ENCODE assay signal across 22 mouse cellular contexts in the genomic region with DNA sequence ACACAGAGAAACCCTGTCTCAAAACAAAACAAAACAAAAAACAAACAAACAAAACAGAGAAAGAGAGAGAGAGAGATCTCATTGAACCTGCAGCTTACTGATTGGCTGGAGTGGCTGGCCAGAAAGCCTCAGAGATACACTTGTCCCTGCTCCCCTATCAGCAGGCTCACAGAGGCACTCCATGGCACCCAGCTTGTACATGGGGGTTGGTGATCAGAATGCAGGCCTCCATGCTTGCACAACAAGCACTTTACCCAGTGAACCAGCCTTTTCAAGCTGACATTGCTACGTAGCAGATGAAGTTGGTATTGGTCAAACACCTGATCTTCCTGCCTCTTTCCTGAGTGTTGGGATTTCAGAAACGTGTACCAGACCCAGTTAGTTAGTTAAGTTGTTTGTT. TPM values are rescaled to one million over a fixed set of nuclear protein-coding genes. Genes with fewer than 3 reads are reported as not detected.
A peak's percentile ranks its signal among the peaks of the same experiment; 100 is the strongest.
DNase-seq lines count a peak whose midpoint lies in the region; ATAC-seq lines count a peak whose summit lies in the region.
"Had no signal": no experiment of that assay in that cellular context is flagged by ENCODE, and none has a peak within 500 bp of the region (broad histone marks: within the 10 kb centered on the region; RNA-seq: fewer than 3 reads in every experiment).

No protein-coding gene starts in this region.

- no peaks in the 10 kb centered on the region for H3K9me3 ChIP-seq in heart, embryonic 13.5 days
- no peaks in the 10 kb centered on the region for H3K9me3 ChIP-seq in liver, embryonic 13.5 days (replicated peaks)
- H3K9me3 ChIP-seq: embryonic facial prominence, embryonic 10.5 days; forebrain, embryonic 15.5 days; hindbrain, embryonic 12.5 days; limb, embryonic 10.5 days; megakaryocyte, embryonic 14.5 days; midbrain, embryonic 15.5 days; neural tube, embryonic 12.5 days had no signal

- intact Hi-C loops in heart, postnatal 25 days (cut with DNase I) = no loop called here

- no peak overlapping the region for H3K4me2 ChIP-seq in heart, embryonic 13.5 days
- H3K4me2 ChIP-seq in liver, embryonic 13.5 days = no peak overlapping the region
- H3K4me2 ChIP-seq: forebrain, embryonic 15.5 days; hindbrain, embryonic 12.5 days; midbrain, embryonic 15.5 days; neural tube, embryonic 12.5 days had no signal

- H3K36me3 ChIP-seq in heart, embryonic 13.5 days = peaks cover 31% of the 10 kb centered on the region
- no peaks in the 10 kb centered on the region; the same call in 1 of the 2 replicates for H3K36me3 ChIP-seq in liver, embryonic 13.5 days
- H3K36me3 ChIP-seq: forebrain, embryonic 15.5 days; midbrain, embryonic 15.5 days had no signal

- H3K4me1 ChIP-seq in heart, embryonic 13.5 days = peaks cover 36% of the 10 kb centered on the region
- peaks cover 9% of the 10 kb centered on the region for H3K4me1 ChIP-seq in liver, embryonic 13.5 days (replicated peaks)
- H3K4me1 ChIP-seq: forebrain, embryonic 15.5 days; hindbrain, embryonic 12.5 days; megakaryocyte, embryonic 14.5 days; midbrain, embryonic 15.5 days; neural tube, embryonic 12.5 days had no signal

- no peak overlapping the region for H3K4me3 ChIP-seq in heart, embryonic 13.5 days
- no peak overlapping the region for H3K4me3 ChIP-seq in liver, embryonic 13.5 days (replicated peaks)
- H3K4me3 ChIP-seq: embryonic facial prominence, embryonic 10.5 days; forebrain, embryonic 15.5 days; hindbrain, embryonic 12.5 days; limb, embryonic 10.5 days; megakaryocyte, embryonic 14.5 days; midbrain, embryonic 15.5 days; neural tube, embryonic 12.5 days had no signal

- WGBS in heart, embryonic 13.5 days = 55% methylated on average over 2 of the region's 2 CpGs
- 55% methylated on average over 2 of the region's 2 CpGs for WGBS in liver, embryonic 13.5 days (ENCODE audit: insufficient replicate concordance)

- no peaks in the 10 kb centered on the region for H3K27me3 ChIP-seq in heart, embryonic 13.5 days (replicated peaks)
- H3K27me3 ChIP-seq in liver, embryonic 13.5 days = no peaks in the 10 kb centered on the region
- H3K27me3 ChIP-seq: forebrain, embryonic 15.5 days; hindbrain, embryonic 12.5 days; midbrain, embryonic 15.5 days; neural tube, embryonic 12.5 days had no signal

- no peak for DNase-seq in heart, postnatal 25 days (ENCODE audit: low spot score)
- DNase-seq in liver = peak; percentile 27
- DNase-seq in liver, embryonic 13.5 days = peak; percentile 43
- DNase-seq in ovary, adult 18-20 months (ENCODE audit: low spot score) = no peak
- no peak for DNase-seq in layer of hippocampus, adult 9-11 months
- DNase-seq: adrenal gland, adult 2 months; cerebellum, adult 11 months; cerebellum, adult 9-11 months; kidney, adult 11 months; lung, postnatal 10 days; right cerebral cortex, postnatal 4 days; thymus, postnatal 25 days had no signal

- ATAC-seq in heart, embryonic 13.5 days (ENCODE audit: extremely low read depth, insufficient number of reproducible peaks, low FRiP score, low TSS enrichment) = no peak
- peak; percentile 77 for ATAC-seq in liver, embryonic 13.5 days (ENCODE audit: low read depth)
- ATAC-seq in megakaryocyte, adult 5-6 weeks (ENCODE audit: poor library complexity, severe bottlenecking) = no peak
- ATAC-seq: forebrain, embryonic 15.5 days; midbrain, embryonic 15.5 days had no signal

- H3K9ac ChIP-seq in heart, embryonic 13.5 days = no peak overlapping the region
- H3K9ac ChIP-seq in liver, embryonic 13.5 days = no peak overlapping the region
- H3K9ac ChIP-seq: forebrain, embryonic 15.5 days; hindbrain, embryonic 12.5 days; midbrain, embryonic 15.5 days; neural tube, embryonic 12.5 days had no signal

- peak overlapping the region; percentile 79 for H3K27ac ChIP-seq in heart, embryonic 13.5 days (replicated peaks)
- H3K27ac ChIP-seq in liver, embryonic 13.5 days = no peak overlapping the region
- H3K27ac ChIP-seq: embryonic facial prominence, embryonic 10.5 days; forebrain, embryonic 15.5 days; hindbrain, embryonic 12.5 days; kidney, postnatal 0 days; limb, embryonic 10.5 days; midbrain, embryonic 15.5 days; neural tube, embryonic 12.5 days had no signal

RNA-seq across cellular contexts. Expression of a gene that starts 43.2 kb away (rescaled TPM):
- polyA plus RNA-seq in heart, embryonic 13.5 days (2015; fragmentation: Nextera tagmentation; extraction: Ambion mirVana) = 37.4 and 39.3 TPM in 2 replicates
- 10 to 100 TPM; 52.9 to 63.3 TPM for total RNA-seq in heart, postnatal 25 days (2021)
- 0.44 and 0.60 TPM in 2 replicates for polyA plus RNA-seq in liver, embryonic 13.5 days (2015; fragmentation: Nextera tagmentation; extraction: Ambion mirVana)
- 0.33 and 0.71 TPM in 2 replicates for total RNA-seq in megakaryocyte, adult 5-6 weeks (2015)
- total RNA-seq in megakaryocyte, adult 5-6 weeks (2017) = 1.3 and 1.6 TPM in 2 replicates

Comparison
In these comparisons a context has a peak if more than half of its experiments do, and no peak if none do; other contexts are left out.
1. DNase-seq: peak in liver (single experiment) and liver, embryonic 13.5 days (single experiment); none in heart, postnatal 25 days (single experiment), ovary, adult 18-20 months (single experiment) and layer of hippocampus, adult 9-11 months (single experiment).
2. RNA of a gene that starts 43.2 kb away (total RNA-seq): 52.9 to 63.3 TPM in heart, postnatal 25 days; 0.33 to 1.6 TPM in megakaryocyte, adult 5-6 weeks; every median in the first group is over 10 times any median in the second.